Mouse (Mus musculus) frontal cortex, postnatal 14 days (tissue): ENCODE measurements around the gene Lrp6.

Source experiments
- DNase-seq, 2 experiments: peaks; one replicate each; pipeline ENCODE4 v3.0.0; 2022; ENCODE audit warnings: low spot score in 2 of 2

The Lrp6 gene

GRCm38 (mm10) chr6:134498518-134498917 lies 68.2 kb downstream of the Lrp6 start:
- no peak for DNase-seq

GRCm38 (mm10) chr6:134494828-134495698 lies 71.7 kb downstream of the Lrp6 start:
- DNase-seq, result no peak

- DNase-seq, result no peak
Observed at GRCm38 (mm10) chr6:134489637-134490036, 77.1 kb downstream of the Lrp6 start.

GRCm38 (mm10) chr6:134489130-134489529 lies 77.6 kb downstream of the Lrp6 start:
- DNase-seq, result no peak

GRCm38 (mm10) chr6:134486318-134486717 lies 80.4 kb downstream of the Lrp6 start:
- no peak for DNase-seq

- DNase-seq, result no peak
Observed at GRCm38 (mm10) chr6:134479481-134479880, 87.3 kb downstream of the Lrp6 start.

- DNase-seq, result no peak
Observed at GRCm38 (mm10) chr6:134473143-134473561, 93.6 kb downstream of the Lrp6 start.

- DNase-seq, result peak in 1 of 2 experiments; percentile 21
Observed at GRCm38 (mm10) chr6:134470857-134471256, 95.9 kb downstream of the Lrp6 start.

- DNase-seq, result no peak
Observed at GRCm38 (mm10) chr6:134469297-134469696, 97.5 kb downstream of the Lrp6 start.

- DNase-seq, result no peak
Observed at GRCm38 (mm10) chr6:134466671-134467229, 100.0 kb downstream of the Lrp6 start.

GRCm38 (mm10) chr6:134461175-134461574 lies 105.6 kb downstream of the Lrp6 start:
- no peak for DNase-seq

GRCm38 (mm10) chr6:134458376-134458775 lies 108.4 kb downstream of the Lrp6 start:
- DNase-seq, result no peak

GRCm38 (mm10) chr6:134454093-134454492 lies 112.7 kb downstream of the Lrp6 start:
- DNase-seq, result no peak

- DNase-seq, result peak in 1 of 2 experiments; percentile 22
Observed at GRCm38 (mm10) chr6:134450661-134451119, 116.1 kb downstream of the Lrp6 start.

GRCm38 (mm10) chr6:134449958-134450357 lies 116.8 kb downstream of the Lrp6 start:
- no peak for DNase-seq

GRCm38 (mm10) chr6:134448451-134448850 lies 118.3 kb downstream of the Lrp6 start:
- DNase-seq, result no peak

GRCm38 (mm10) chr6:134443925-134444324 lies 122.8 kb downstream of the Lrp6 start:
- DNase-seq, result no peak

- DNase-seq, result no peak
Observed at GRCm38 (mm10) chr6:134443198-134443904, 123.4 kb downstream of the Lrp6 start.

GRCm38 (mm10) chr6:134442219-134442618 lies 124.5 kb downstream of the Lrp6 start:
- no peak for DNase-seq

GRCm38 (mm10) chr6:134441716-134442115 lies 125.0 kb downstream of the Lrp6 start:
- no peak for DNase-seq

- no peak for DNase-seq
Observed at GRCm38 (mm10) chr6:134440023-134440422, 126.7 kb downstream of the Lrp6 start.

- DNase-seq, result peak; percentile 27 to 33
Observed at GRCm38 (mm10) chr6:134439401-134440021, 127.3 kb downstream of the Lrp6 start.
